Mouse (Mus musculus): ENCODE measurements at regions not wholly inside any gene's neighbourhood (a gene's known extent, or its start where the extent isn't known, plus 50 kb on each side); places are given as distances from the start of the nearest gene placed in this dataset.

GRCm38 (mm10) chr2:21292669-21293151 lies 74.6 kb upstream of the Gpr158 start:
- no peak overlapping the region for H3K27ac ChIP-seq (ENCODE audit: control insufficient read depth, insufficient read depth, low read depth, low read length, poor library complexity)
- H3K4me3 ChIP-seq (replicated peaks; ENCODE audit: control insufficient read depth, low read depth, low read length), result no peak overlapping the region
- TF ChIP-seq POLR2A (IDR thresholded peaks at IDR 0.05; ENCODE audit: borderline replicate concordance, control insufficient read depth, low read depth, low read length) (no peak), CTCF (IDR thresholded peaks at IDR 0.05; ENCODE audit: control insufficient read depth, insufficient read depth, low read length) (no peak)
- WGBS, result 59% methylated on average over 2 of the region's 2 CpGs
- H3K4me1 ChIP-seq (ENCODE audit: control insufficient read depth, insufficient read depth, low read length), result no peaks in the 10 kb centered on the region

GRCm38 (mm10) chr2:21294002-21294401 lies 73.3 kb upstream of the Gpr158 start:
- TF ChIP-seq CTCF (IDR thresholded peaks at IDR 0.05; ENCODE audit: control insufficient read depth, insufficient read depth, low read length) (no peak), POLR2A (IDR thresholded peaks at IDR 0.05; ENCODE audit: borderline replicate concordance, control insufficient read depth, low read depth, low read length) (no peak)
- WGBS, result 73% methylated on average over 2 of the region's 2 CpGs
- no peak overlapping the region for H3K27ac ChIP-seq (ENCODE audit: control insufficient read depth, insufficient read depth, low read depth, low read length, poor library complexity)
- no peaks in the 10 kb centered on the region for H3K4me1 ChIP-seq (ENCODE audit: control insufficient read depth, insufficient read depth, low read length)
- no peak overlapping the region for H3K4me3 ChIP-seq (replicated peaks; ENCODE audit: control insufficient read depth, low read depth, low read length)

- TF ChIP-seq CTCF (IDR thresholded peaks at IDR 0.05; ENCODE audit: control insufficient read depth, insufficient read depth, low read length) (no peak), POLR2A (IDR thresholded peaks at IDR 0.05; ENCODE audit: borderline replicate concordance, control insufficient read depth, low read depth, low read length) (no peak)
- no peaks in the 10 kb centered on the region for H3K4me1 ChIP-seq (ENCODE audit: control insufficient read depth, insufficient read depth, low read length)
- H3K27ac ChIP-seq (ENCODE audit: control insufficient read depth, insufficient read depth, low read depth, low read length, poor library complexity), result no peak overlapping the region
- no peak overlapping the region for H3K4me3 ChIP-seq (replicated peaks; ENCODE audit: control insufficient read depth, low read depth, low read length)
- WGBS, result 83% methylated on average over 5 of the region's 5 CpGs
Observed at GRCm38 (mm10) chr2:21299681-21300080, 67.7 kb upstream of the Gpr158 start.

Data from bone marrow, adult 2 months (tissue).